Mouse (Mus musculus): ENCODE data around the gene Gm10644.

GRCm38 (mm10) chr8:83941066-83941677 lies 13.8 kb downstream of the Gm10644 start:
- no peak for TF ChIP-seq CTCF (IDR thresholded peaks at IDR 0.05; ENCODE audit: borderline replicate concordance, insufficient read depth, low read depth, low read length)
- TF ChIP-seq POLR2A (IDR thresholded peaks at IDR 0.05; ENCODE audit: borderline replicate concordance, insufficient read depth, low read length) = 0 out of 2 replicates have a peak, but pooled peaks have one; percentile 5
